Mouse (Mus musculus) layer of hippocampus, adult 11-12 months (tissue): ENCODE results near the gene Kank1.
"Not testable (repeated sequence)": the region's sequence is repeated elsewhere in the genome, so short reads cannot be mapped to it uniquely, and the experiment has no call there.

Source experiments
- DNase-seq: peaks from one replicate; pipeline ENCODE4 v3.0.0; 2022; ENCODE audit warnings: low spot score

Gene Kank1

GRCm38 (mm10) chr19:25438246-25438645 is 201.5 kb downstream of the Kank1 start:
- no peak for DNase-seq

DNA sequence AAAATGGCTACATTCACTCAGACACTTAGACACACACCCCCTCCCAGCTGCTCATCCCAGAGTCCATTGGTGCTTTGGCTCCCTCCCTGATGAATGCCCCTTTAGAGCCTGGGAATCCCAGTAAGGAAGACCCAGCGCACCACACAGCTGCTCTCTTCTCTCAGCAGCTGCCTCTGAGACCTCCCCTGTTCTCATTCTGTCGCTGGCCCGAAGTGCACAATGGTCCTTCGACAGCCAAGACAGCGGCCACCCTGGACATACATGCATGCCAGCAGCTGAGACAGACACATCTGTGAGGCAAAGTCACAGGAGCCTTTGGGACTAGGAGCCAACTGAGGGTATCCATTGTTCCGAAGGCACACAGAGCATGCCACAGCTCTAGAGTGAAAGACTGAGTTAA is 203.0 kb downstream of the Kank1 start:
- DNase-seq = peak; percentile 19

GRCm38 (mm10) chr19:25440736-25441135 is 204.0 kb downstream of the Kank1 start:
- no peak for DNase-seq

GRCm38 (mm10) chr19:25445054-25445453 is 208.3 kb downstream of the Kank1 start:
- peak; percentile 72 for DNase-seq

DNA sequence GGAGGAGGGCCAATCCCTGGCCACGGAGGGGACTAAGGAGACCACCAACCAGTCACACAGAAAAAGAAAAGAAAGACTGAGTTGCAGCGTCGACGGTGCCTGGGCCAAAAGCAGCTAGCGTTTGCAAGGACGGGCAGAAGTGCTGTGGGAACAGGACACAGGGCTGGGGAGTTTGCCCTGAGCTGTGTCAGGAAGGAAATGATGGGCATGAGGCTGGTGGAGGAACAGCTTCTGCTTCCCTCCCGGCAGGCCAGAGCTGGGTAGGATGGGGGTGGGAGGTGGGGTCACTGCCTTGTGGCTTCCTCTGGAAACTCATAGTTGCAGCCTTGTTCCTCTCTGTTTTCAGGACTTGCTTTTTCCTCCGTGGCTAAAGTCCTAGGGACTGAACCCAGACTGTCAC is 209.1 kb downstream of the Kank1 start:
- no peak for DNase-seq

DNA sequence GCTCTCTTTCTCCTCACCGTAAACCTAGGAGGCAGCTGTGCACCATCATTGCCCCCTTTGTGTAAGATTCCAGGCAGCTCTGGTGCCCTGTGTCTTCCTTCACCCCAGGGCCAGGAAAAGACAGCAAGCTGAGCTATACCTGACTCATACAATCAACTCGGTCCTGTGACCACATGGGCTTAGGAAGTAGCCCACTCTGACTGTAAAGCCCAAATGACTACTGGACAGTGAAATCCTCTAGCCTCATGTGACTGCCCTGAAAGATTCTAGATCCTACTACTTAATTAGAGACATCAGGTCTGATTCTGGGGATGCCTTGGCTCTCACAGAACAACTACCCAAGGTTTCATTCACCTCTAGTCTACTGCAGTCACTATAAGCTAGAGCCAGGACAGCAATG is 209.9 kb downstream of the Kank1 start:
- no peak for DNase-seq

DNA sequence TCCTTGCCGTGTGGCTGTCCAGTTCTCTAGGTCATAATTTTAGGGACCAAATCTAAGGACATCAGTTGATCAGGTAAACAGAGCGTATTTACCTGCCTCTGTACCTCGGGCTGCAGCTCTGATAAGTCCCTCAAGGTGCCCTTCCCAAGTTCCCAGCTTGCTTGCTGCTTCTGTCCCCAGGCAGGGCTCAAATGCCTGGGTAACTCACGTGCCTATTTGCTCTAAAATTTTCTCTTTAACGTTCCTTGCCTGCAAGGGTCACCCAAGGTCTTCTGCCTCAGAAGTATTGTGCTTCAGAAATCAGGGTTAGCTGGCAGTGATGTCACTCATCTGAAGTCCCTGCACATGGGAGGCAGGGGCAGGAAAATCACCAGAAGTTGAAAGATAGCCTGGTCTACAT is 210.6 kb downstream of the Kank1 start:
- no peak for DNase-seq

DNA sequence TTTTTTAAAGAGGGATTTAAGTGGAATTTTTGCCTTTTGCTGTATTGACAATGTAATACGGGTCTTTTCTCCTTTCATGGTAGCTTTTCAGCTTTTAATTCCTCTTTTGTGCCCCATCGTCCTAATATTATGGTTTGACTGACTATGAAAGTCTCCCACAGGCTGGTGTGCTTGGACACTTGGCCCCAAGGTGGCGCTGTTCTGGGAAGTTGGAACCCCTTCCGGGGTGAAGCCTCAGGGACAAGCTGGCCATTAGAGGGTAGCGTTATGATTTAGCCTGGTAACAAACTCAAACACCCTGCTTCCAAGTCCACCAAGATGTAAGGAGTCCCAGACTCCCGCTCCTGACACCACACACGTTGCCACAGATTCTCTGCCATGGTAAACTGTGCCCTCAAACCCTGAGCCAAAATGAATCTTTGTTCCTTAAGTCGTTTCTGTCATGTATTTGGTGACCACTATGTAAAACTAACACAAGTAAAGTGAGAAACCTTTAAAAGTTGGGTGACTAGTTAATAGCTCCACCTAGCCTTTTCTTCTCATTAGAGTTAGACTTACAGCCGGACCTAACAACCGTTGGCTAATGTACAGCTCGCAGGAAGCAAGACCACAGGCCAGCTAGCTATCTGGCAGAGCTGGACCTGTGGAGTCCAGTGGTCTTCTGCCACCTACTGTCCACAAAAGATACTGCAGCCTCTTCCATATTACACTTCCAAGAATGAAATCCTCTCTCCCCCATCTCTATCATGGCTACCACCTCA is 214.3 kb downstream of the Kank1 start:
- peak; percentile 39 for DNase-seq

DNA sequence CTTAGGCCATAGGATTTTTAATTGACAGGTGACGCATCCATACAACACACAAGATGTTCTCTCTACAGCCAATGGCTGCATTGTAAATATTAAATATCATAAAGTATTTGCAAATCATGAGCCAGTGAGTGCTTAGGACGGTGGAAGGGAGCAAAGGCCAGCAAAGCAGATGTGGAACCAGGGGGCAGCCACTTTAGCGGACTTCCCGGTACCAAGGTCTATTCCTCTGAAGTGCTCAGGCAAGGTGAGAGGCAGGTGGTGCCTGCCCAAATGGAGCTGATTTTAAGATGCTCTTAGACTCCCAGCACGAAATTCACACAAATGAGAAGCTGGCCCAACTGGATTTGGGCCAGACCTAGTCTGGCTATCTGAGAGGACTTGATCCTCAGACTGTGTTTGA is 216.4 kb downstream of the Kank1 start:
- no peak for DNase-seq

- no peak for DNase-seq
These were observed 224.0 kb downstream of the Kank1 start for GRCm38 (mm10) chr19:25460760-25461159.

- DNase-seq = no peak
These were observed 225.0 kb downstream of the Kank1 start for GRCm38 (mm10) chr19:25461553-25462320.

- DNase-seq = not testable (repeated sequence)
These were observed 239.0 kb downstream of the Kank1 start for GRCm38 (mm10) chr19:25475806-25476205.

- no peak for DNase-seq
These were observed 242.4 kb downstream of the Kank1 start for GRCm38 (mm10) chr19:25479152-25479669.

- no peak for DNase-seq
These were observed 244.0 kb downstream of the Kank1 start for GRCm38 (mm10) chr19:25480820-25481219.
